Mouse (Mus musculus): ENCODE measurements at regions not wholly inside any gene's neighbourhood (a gene's known extent, or its start where the extent isn't known, plus 50 kb on each side); places are given as distances from the start of the nearest gene placed in this dataset.

- no peak for DNase-seq (ENCODE audit: extremely low spot score in 1 of 2, low spot score in 1 of 2)
Measured at GRCm38 (mm10) chr12:109662179-109662578, 62.0 kb upstream of the Rtl1 start.

DNA sequence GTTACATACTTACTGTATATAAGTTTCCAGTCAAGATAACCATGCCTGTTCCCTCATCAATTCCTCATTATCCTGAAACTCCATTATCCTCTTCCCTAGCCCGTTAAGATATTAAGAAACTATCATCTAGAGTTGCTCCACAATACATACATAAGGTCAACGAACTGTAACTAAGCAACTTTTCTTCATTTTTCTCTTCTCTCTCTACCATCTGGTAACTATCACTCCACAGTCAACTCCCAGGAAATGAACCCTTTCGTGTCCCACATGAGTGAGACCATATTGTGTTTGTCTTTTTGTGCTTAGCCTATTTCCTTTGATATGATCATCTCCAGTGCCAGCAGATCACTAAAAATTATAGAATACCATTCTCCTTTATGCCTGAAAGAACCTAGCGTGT lies 74.6 kb upstream of the Rtl1 start:
- no peak for DNase-seq (ENCODE audit: extremely low spot score in 1 of 2, low spot score in 1 of 2)

GRCm38 (mm10) chr12:109694046-109694445 lies 93.9 kb upstream of the Rtl1 start:
- DNase-seq (ENCODE audit: extremely low spot score in 1 of 2, low spot score in 1 of 2) = no peak

DNA sequence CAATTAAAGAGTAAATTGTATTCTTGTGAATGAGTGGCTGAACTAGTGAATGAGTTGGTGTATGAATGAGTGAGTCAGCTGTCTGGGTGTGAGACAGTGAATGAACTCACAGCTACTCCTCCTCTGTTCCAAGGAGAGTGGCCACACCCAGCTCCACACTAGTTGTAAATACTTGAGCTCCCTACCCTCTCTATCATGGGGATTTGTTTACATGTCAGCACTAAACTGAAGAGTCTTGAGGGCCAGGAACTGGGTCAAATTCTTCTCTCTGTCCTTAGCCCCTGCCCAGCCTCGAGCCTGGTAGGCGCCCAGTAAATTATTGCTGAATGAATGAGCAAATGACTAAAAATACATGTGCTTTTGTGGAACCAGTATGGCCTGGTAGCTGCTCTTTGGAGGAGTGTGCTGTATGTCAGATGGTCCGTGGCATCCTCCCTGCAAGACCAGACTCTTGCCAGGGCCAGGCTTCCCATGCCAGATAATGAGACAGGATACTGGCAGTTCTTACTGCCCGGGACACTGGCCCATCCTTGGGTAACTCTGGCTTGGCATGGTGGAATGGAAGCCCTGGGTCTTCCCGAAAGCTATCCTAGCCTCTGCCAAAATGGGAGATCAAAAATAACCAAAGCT lies 94.8 kb upstream of the Rtl1 start:
- no peak for DNase-seq (ENCODE audit: extremely low spot score in 1 of 2, low spot score in 1 of 2)

DNA sequence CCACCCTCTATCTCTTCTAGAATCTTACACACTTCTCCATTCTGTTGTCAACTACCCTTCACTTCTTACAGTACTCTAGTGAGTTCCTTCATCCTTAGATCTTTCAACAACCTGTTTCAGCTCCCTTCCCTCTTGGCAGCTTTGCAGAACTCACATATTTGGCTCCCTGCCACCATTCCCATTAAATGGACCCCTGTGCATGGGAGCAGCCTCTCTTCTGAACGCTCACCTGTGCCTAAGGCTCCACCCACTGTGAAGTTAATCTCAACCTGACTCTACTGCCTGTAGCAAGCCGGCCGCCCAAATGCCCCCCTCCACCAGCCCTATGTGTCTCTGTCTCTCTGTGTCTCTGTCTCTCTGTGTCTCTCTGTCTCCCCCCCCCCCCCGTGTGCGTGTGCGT lies 106.7 kb upstream of the Rtl1 start:
- no peak for DNase-seq (ENCODE audit: extremely low spot score in 1 of 2, low spot score in 1 of 2)

DNA sequence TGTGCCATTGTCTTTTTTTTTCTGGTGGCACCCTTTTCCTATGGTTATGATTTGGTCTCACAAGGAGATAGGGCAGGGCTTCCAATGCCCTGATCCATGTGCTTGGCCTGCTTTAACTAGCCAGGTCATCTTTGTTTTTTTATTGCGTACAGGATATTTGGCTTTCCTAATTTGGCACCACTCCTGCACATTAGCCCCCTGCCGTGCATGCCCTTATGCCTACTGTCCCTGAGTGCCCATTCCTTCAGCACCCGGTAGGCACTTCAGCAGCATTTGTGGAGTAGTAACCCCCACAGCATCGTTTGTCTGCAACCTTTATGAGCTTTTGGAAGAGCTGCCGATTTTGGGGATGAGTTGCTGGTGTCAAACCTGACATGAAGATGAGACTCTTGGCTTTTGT lies 109.5 kb upstream of the Rtl1 start:
- no peak for DNase-seq (ENCODE audit: extremely low spot score in 1 of 2, low spot score in 1 of 2)

- no peak for DNase-seq (ENCODE audit: extremely low spot score in 1 of 2, low spot score in 1 of 2)
Measured at GRCm38 (mm10) chr12:109711392-109711791, 111.3 kb upstream of the Rtl1 start.

DNA sequence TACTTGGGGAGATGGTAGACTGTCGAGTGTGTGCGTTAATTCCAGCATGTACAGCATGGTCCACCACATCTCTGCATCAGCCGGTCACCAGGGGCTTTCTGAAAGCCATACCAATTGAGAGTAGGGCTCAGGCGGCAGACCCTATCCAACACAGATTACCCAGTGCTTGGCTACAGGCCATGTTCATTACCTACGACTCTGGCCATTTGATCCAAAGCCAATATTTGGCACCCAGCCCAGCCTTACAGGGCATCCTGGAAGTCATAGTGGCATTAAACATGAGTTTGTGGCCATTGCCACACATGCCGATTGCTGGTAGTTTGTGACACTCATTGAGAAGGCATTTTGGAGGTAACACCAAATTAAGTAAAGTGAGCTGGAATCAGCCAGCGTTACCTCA lies 111.8 kb upstream of the Rtl1 start:
- no peak for DNase-seq (ENCODE audit: extremely low spot score in 1 of 2, low spot score in 1 of 2)

DNA sequence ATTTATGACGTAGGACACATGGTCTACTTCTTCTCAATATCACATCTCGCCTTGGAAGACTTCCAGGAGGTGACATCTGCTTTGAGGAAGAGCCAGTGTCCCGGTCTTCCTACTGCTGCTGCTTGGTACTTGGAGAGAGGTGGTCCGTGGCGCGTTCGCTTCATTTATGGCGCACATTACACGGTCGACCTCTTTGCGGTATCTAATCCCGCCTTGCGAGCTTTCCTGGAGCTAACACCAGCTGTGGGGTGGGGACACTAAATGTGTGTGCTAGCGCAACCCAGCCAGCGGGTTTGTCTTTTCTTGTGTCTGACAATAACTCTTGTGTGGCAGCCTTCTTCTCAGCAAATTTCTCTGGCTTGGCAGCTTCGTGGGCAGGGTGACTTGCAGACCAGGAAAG lies 112.3 kb upstream of the Rtl1 start:
- no peak for DNase-seq (ENCODE audit: extremely low spot score in 1 of 2, low spot score in 1 of 2)

GRCm38 (mm10) chr12:109713041-109713440 lies 112.9 kb upstream of the Rtl1 start:
- DNase-seq (ENCODE audit: extremely low spot score in 1 of 2, low spot score in 1 of 2) = no peak

- peak; percentile 34 to 39 for DNase-seq (ENCODE audit: extremely low spot score in 1 of 2, low spot score in 1 of 2)
Measured at GRCm38 (mm10) chr12:109714061-109714460, 113.9 kb upstream of the Rtl1 start.

GRCm38 (mm10) chr12:109716991-109717390 lies 116.9 kb upstream of the Rtl1 start:
- no peak for DNase-seq (ENCODE audit: extremely low spot score in 1 of 2, low spot score in 1 of 2)

GRCm38 (mm10) chr12:109718036-109718435 lies 117.9 kb upstream of the Rtl1 start:
- no peak for DNase-seq (ENCODE audit: extremely low spot score in 1 of 2, low spot score in 1 of 2)

DNA sequence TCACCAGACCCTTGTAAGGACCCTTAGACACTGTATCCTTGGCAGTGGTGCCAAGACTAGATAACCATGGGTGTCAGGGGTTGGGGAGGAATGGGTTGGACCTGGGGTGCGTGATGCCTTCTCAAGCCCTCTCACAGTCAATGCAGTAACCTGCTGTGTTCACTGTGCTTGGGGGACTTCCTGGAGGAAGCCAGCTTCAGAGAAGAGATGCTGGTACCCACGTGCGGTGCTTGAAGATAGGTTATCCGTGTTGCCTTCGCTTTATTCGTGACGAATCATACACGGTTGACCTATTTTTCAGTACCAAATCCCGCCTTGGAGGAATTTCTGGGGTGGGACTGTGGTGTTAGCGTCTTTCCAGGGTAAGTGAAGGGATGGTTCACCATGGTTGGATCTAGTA lies 138.1 kb upstream of the Rtl1 start:
- no peak for DNase-seq (ENCODE audit: extremely low spot score in 1 of 2, low spot score in 1 of 2)

- no peak for DNase-seq (ENCODE audit: extremely low spot score in 1 of 2, low spot score in 1 of 2)
Measured at GRCm38 (mm10) chr12:109738911-109739310, 138.8 kb upstream of the Rtl1 start.

- no peak for DNase-seq (ENCODE audit: extremely low spot score in 1 of 2, low spot score in 1 of 2)
Measured at GRCm38 (mm10) chr12:109742486-109742885, 142.4 kb upstream of the Rtl1 start.

DNA sequence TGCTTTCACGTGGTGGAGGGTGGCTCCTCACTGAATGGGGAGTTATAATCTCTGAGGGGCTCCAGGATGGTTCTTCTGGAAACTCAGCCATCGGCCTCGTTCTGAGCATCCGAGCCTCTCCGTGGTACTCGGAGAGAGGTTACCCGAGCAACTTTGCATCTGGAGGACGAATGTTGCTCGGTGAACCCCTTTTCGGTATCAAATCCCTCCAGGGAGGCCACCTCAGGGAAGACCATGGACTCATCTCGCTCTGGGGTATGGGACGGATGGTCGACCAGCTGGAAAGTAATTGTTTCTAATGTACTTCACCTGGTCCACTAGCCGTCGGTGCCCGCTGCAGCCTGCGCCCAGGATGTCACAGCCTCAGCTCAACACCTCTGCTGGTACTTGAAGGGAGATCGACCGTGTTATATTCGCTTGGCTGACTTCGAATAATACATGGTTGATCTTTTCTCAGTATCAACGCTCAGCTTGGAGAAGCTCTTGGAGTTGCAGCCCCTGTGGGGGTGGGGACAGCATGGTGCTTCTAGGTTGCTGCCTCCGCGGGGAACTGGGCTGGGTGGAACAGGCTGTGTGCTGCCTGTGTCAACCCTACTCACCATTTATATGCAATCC lies 143.0 kb upstream of the Rtl1 start:
- no peak for DNase-seq (ENCODE audit: extremely low spot score in 1 of 2, low spot score in 1 of 2)

DNA sequence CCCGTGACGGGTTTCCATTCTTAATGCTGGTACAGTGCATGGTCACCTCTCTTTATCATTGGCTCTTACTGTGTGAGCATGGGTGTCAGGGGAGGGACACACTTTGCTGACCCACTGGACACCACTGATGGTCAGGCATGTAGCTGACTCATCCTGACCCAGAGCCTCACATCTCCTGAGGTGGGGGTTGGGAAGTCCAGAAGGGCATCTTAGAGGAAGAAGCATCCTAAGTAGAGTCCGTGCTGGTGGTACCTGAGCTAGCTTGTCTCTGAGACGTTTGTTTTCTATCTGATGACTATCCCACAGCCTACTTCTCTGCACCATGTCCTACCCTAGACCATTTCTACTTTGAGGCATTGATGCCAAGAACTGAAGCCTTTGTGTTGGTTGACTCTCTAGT lies 144.1 kb upstream of the Rtl1 start:
- DNase-seq (ENCODE audit: extremely low spot score in 1 of 2, low spot score in 1 of 2) = no peak

DNA sequence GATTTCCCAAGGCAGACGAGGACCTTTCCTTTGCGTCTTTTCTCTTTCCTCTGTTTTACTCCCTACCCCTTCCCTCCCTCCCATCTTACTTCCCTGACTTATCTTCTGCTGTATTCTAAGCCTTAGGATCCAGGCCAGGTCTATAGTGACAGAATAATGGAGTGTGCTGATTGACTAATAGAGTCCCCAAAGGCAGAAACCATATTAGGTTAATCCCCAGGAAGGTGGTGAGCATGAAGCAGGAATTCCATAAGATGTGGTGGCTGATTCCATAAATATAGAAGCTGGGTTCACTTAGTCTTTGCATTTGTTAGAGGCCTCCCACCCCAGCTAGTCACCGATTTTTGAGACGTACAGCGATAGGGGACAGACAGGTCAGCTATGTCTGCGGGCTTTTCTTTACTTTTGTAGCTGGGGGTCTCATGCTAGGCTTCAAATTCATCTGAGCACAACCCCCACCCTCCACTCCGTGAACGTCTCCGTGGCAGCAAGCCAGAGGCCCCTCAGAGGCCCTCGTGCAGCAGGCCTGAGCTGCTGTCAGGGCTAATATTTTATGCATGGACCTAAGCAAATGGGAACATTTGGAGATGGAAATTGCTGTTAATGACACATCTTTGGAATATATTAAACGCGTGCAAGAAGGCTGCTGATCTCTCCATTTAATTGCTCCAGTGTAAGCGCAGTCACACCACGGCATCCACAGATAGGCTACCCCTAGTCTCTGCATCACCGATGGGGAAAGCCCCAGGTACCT lies 145.8 kb upstream of the Rtl1 start:
- no peak for DNase-seq (ENCODE audit: extremely low spot score in 1 of 2, low spot score in 1 of 2)

- no peak for DNase-seq (ENCODE audit: extremely low spot score in 1 of 2, low spot score in 1 of 2)
Measured at GRCm38 (mm10) chr12:109747201-109747600, 147.1 kb upstream of the Rtl1 start.

GRCm38 (mm10) chr12:109747776-109748175 lies 147.6 kb upstream of the Rtl1 start:
- DNase-seq (ENCODE audit: extremely low spot score in 1 of 2, low spot score in 1 of 2) = no peak
